In genomic region chr5:128432916-128433315, GRCm38 (mm10) we compare ENCODE assay signal across 8 mouse cellular contexts. TPM values are rescaled to one million over a fixed set of nuclear protein-coding genes. Genes with fewer than 3 reads are reported as not detected.
DNase-seq lines count a peak whose midpoint lies in the region; ATAC-seq lines count a peak whose summit lies in the region.

Tmem132d (minus strand) TSS chr5:128433077.

- H3K4me2 ChIP-seq in heart, embryonic 16.5 days (ENCODE audit: low read depth, low read length): peak within 1 kb of the TSS; percentile 30; the same call in 1 of the 2 replicates
- H3K4me2 ChIP-seq in forebrain, embryonic 16.5 days (ENCODE audit: low read length): peak within 1 kb of the TSS; percentile 86
- peak within 1 kb of the TSS; percentile 91 for H3K4me2 ChIP-seq in midbrain, embryonic 11.5 days

- H3K4me1 ChIP-seq in heart, embryonic 16.5 days (ENCODE audit: control insufficient read depth, insufficient read depth, low read length): no peaks in the 10 kb centered on the region
- H3K4me1 ChIP-seq in forebrain, embryonic 16.5 days (replicated peaks; ENCODE audit: control insufficient read depth, insufficient read depth, low read length): peaks cover 21% of the 10 kb centered on the region
- H3K4me1 ChIP-seq in midbrain, embryonic 11.5 days (ENCODE audit: control insufficient read depth, insufficient read depth, low read length): peaks cover 6% of the 10 kb centered on the region; the same call in 1 of the 2 replicates

- H3K36me3 ChIP-seq in heart, embryonic 16.5 days (ENCODE audit: control insufficient read depth, insufficient read depth): no peaks in the 10 kb centered on the region
- H3K36me3 ChIP-seq in forebrain, embryonic 16.5 days (ENCODE audit: control insufficient read depth, insufficient read depth): no peaks in the 10 kb centered on the region
- H3K36me3 ChIP-seq in midbrain, embryonic 11.5 days (ENCODE audit: control insufficient read depth, insufficient read depth, low read length): no peaks in the 10 kb centered on the region

- H3K9me3 ChIP-seq in heart, embryonic 16.5 days (replicated peaks; ENCODE audit: control insufficient read depth, low read length): no peaks in the 10 kb centered on the region
- H3K9me3 ChIP-seq in forebrain, embryonic 16.5 days (ENCODE audit: control insufficient read depth, low read length): no peaks in the 10 kb centered on the region
- H3K9me3 ChIP-seq in midbrain, embryonic 11.5 days (ENCODE audit: control insufficient read depth, low read length): no peaks in the 10 kb centered on the region

- no peak within 1 kb of the TSS for H3K27ac ChIP-seq in heart, embryonic 16.5 days (ENCODE audit: low read length)
- no peak within 1 kb of the TSS for H3K27ac ChIP-seq in forebrain, embryonic 16.5 days (ENCODE audit: low read length)
- H3K27ac ChIP-seq in midbrain, embryonic 11.5 days (ENCODE audit: low read depth, low read length): no peak within 1 kb of the TSS

- peaks cover 40% of the 10 kb centered on the region for H3K27me3 ChIP-seq in heart, embryonic 16.5 days (ENCODE audit: control insufficient read depth, insufficient read depth, low read length)
- H3K27me3 ChIP-seq in forebrain, embryonic 16.5 days (replicated peaks; ENCODE audit: control insufficient read depth, insufficient read depth, low read length): peaks cover 47% of the 10 kb centered on the region
- peaks cover 39% of the 10 kb centered on the region for H3K27me3 ChIP-seq in midbrain, embryonic 11.5 days (ENCODE audit: control insufficient read depth, insufficient read depth, low read length)

- no peak for ATAC-seq in heart, embryonic 16.5 days (replicated peaks; ENCODE audit: extremely low read depth, insufficient read depth, low FRiP score)
- ATAC-seq in forebrain, embryonic 16.5 days: peak; percentile 45; the same call in 1 of the 2 replicates
- peak; percentile 16; the same call in 1 of the 2 replicates for ATAC-seq in midbrain, embryonic 11.5 days (ENCODE audit: low FRiP score)

- no peak for DNase-seq in heart, adult 9 months (ENCODE audit: low spot score in 2 of 2)
- DNase-seq in layer of hippocampus, postnatal 36 days: peak; percentile 62
- DNase-seq in midbrain, embryonic 11.5 days (ENCODE audit: low spot score, missing footprints): no peak
- DNase-seq in thymus, postnatal 25 days: no peak
- DNase-seq in adrenal gland, adult 2 months: no peak
- no peak for DNase-seq in gastrocnemius, postnatal 14 days

- no peak within 1 kb of the TSS for H3K9ac ChIP-seq in heart, embryonic 16.5 days (ENCODE audit: low read length)
- peak within 1 kb of the TSS; percentile 49 for H3K9ac ChIP-seq in forebrain, embryonic 16.5 days (replicated peaks; ENCODE audit: low read depth, low read length)
- H3K9ac ChIP-seq in midbrain, embryonic 11.5 days (ENCODE audit: low read length): peak within 1 kb of the TSS; percentile 4

- under 1% methylated on average over 40 of the region's 40 CpGs for WGBS in heart, embryonic 16.5 days
- WGBS in forebrain, embryonic 16.5 days: under 1% methylated on average over 39 of the region's 40 CpGs
- 1% methylated on average over 38 of the region's 40 CpGs for WGBS in midbrain, embryonic 11.5 days

- intact Hi-C loops in gastrocnemius, postnatal 14 days (cut with DNase I; ENCODE audit: low total_unique reads): no loop called here

- H3K4me3 ChIP-seq in heart, embryonic 16.5 days (ENCODE audit: low read length): peak within 1 kb of the TSS; percentile 20
- peak within 1 kb of the TSS; percentile 51 for H3K4me3 ChIP-seq in forebrain, embryonic 16.5 days (replicated peaks; ENCODE audit: low read length)
- H3K4me3 ChIP-seq in midbrain, embryonic 11.5 days (ENCODE audit: low read depth, low read length): peak within 1 kb of the TSS; percentile 45

RNA-seq across cellular contexts. Expression of gene Tmem132d, which starts in this region (rescaled TPM):
- 0.16 and 0.20 TPM in 2 replicates for polyA plus RNA-seq in heart, embryonic 16.5 days (2015; fragmentation: Nextera tagmentation; extraction: Ambion mirVana)
- polyA plus RNA-seq in forebrain, embryonic 16.5 days (2015; fragmentation: Nextera tagmentation; extraction: Ambion mirVana): 1.0 and 1.7 TPM in 2 replicates
- 10 to 100 TPM; 14.6 to 20.2 TPM for total RNA-seq in layer of hippocampus, postnatal 36 days (2021)
- polyA plus RNA-seq in midbrain, embryonic 11.5 days (2014; fragmentation: Nextera tagmentation; extraction: Ambion mirVana): 0.23 and 0.36 TPM in 2 replicates
- under 1 TPM; 0.03 to 0.06 TPM for total RNA-seq in adrenal gland, adult 2 months (2021)
- 0.01 and 0.02 TPM in 2 replicates for polyA plus RNA-seq in adrenal gland, adult 2 months (2012; rRNA removed)
- under 1 TPM in 1 of 2 experiments, not detected in 1; 0.07 TPM for total RNA-seq in gastrocnemius, postnatal 14 days (2021)

Comparison
In these comparisons a context has a peak if more than half of its experiments do, and no peak if none do; other contexts are left out.
1. RNA of gene Tmem132d (total RNA-seq): 14.6 to 20.2 TPM in layer of hippocampus, postnatal 36 days; 0.07 TPM in gastrocnemius, postnatal 14 days and 0.03 to 0.06 TPM in adrenal gland, adult 2 months; every median in the first group is over 10 times any median in the second.
2. Peak in ATAC-seq, H3K4me3 ChIP-seq, H3K9ac ChIP-seq and H3K4me2 ChIP-seq in midbrain, embryonic 11.5 days; RNA of the gene not detected or under 1 TPM.
3. H3K4me2 ChIP-seq: peak in every context shown above with its lines; median percentile 91 in midbrain, embryonic 11.5 days; 86 in forebrain, embryonic 16.5 days; 30 in heart, embryonic 16.5 days.
4. DNase-seq: peak in layer of hippocampus, postnatal 36 days (2 of 2); none in heart, adult 9 months (0 of 2), midbrain, embryonic 11.5 days (single experiment), thymus, postnatal 25 days (single experiment), adrenal gland, adult 2 months (single experiment) and gastrocnemius, postnatal 14 days (single experiment).
5. Peak in every context shown above with its lines, with median percentiles within 50 percentile points of each other: H3K4me3 ChIP-seq.